Mouse (Mus musculus): ENCODE data around the gene Rbm8a.

DNA sequence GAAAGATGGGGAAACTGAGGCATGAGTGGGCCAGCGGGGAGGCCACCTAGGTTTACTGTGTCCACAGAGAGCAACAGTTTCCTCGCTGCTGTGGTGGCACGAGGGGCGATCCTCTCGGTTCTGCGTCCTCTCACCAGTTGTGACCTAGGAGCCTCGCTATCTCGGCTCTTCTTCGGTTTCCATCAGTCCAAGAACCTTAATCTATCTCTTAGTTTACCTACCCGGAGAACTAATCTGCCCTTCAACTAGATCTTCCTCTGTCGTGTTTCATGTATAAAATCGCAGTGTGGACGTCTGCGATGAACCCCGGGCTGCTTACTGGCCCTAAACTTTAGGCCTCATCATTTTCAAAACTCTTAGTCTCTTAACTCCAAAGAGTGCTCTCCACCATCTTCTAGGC, 6.2 kb downstream of the Rbm8a start:
- TF ChIP-seq CTCF (IDR thresholded peaks at IDR 0.05; ENCODE audit: low read depth): no peak
- no peak for TF ChIP-seq EP300 (IDR thresholded peaks at IDR 0.05; ENCODE audit: low read depth)
